In the genomic region with DNA sequence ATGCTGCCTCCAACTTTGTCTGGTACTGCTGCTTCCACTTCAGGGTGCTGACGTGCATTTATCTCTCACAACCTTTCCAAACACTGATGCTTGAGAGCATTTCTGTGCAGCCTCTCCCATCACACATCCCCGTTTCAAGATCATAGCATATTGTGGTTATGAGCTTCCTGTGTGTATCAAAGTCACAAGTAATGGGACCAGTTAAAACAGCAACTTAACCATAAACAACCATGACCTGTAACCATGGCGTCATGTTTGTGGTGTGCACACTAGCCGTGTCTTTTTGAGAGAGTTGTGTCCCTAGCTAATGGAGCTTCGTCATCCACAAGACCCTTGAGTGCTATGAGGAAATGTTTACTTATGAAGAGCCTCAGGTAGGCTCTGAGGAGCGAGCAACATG, we compare ENCODE assay signal across 16 mouse cellular contexts. TPM values are rescaled to one million over a fixed set of nuclear protein-coding genes. Genes with fewer than 3 reads are reported as not detected.
"Had no signal": no experiment of that assay in that cellular context is flagged by ENCODE, and none has a peak within 500 bp of the region (broad histone marks: within the 10 kb centered on the region; RNA-seq: fewer than 3 reads in every experiment).

No protein-coding gene starts in this region.

- H3K4me2 ChIP-seq: kidney, embryonic 15.5 days; limb, embryonic 12.5 days; midbrain, embryonic 11.5 days; midbrain, embryonic 15.5 days had no signal

- H3K4me3 ChIP-seq: kidney, embryonic 15.5 days; limb, embryonic 12.5 days; megakaryocyte, embryonic 14.5 days; midbrain, embryonic 15.5 days had no signal

- H3K9me3 ChIP-seq: kidney, embryonic 15.5 days; limb, embryonic 12.5 days; megakaryocyte, embryonic 14.5 days; midbrain, embryonic 15.5 days had no signal

- H3K4me1 ChIP-seq: kidney, embryonic 15.5 days; limb, embryonic 12.5 days; midbrain, embryonic 15.5 days had no signal

- H3K9ac ChIP-seq: kidney, embryonic 15.5 days; limb, embryonic 12.5 days; liver, embryonic 14.5 days; midbrain, embryonic 15.5 days had no signal

- DNase-seq: kidney, adult 2 months; kidney, postnatal 14 days; liver; lung, adult 2 months; lung, postnatal 10 days; lung, postnatal 4 days; thymus, postnatal 4 days had no signal

- H3K27ac ChIP-seq: kidney, embryonic 15.5 days; limb, embryonic 12.5 days; liver, embryonic 14.5 days; midbrain, embryonic 15.5 days; stomach, postnatal 0 days had no signal

- ATAC-seq: midbrain, embryonic 15.5 days had no signal

- H3K27me3 ChIP-seq: kidney, embryonic 15.5 days; limb, embryonic 12.5 days; megakaryocyte, embryonic 14.5 days; midbrain, embryonic 15.5 days had no signal

RNA-seq across cellular contexts. Expression of gene Cacng1, which starts 48.1 kb away (rescaled TPM):
- total RNA-seq: left cerebral cortex, postnatal 36 days; monocyte, adult 5-6 weeks had no signal
- polyA plus RNA-seq: liver, embryonic 14.5 days had no signal
